Mouse (Mus musculus): Measurements from ENCODE around the gene Unc119. TPM values are rescaled to one million over a fixed set of nuclear protein-coding genes. Genes with fewer than 3 reads are reported as not detected.

Gene Unc119
- total RNA-seq, 2 experiments from 2014 or later = 37.6 to 39.0 TPM

DNA sequence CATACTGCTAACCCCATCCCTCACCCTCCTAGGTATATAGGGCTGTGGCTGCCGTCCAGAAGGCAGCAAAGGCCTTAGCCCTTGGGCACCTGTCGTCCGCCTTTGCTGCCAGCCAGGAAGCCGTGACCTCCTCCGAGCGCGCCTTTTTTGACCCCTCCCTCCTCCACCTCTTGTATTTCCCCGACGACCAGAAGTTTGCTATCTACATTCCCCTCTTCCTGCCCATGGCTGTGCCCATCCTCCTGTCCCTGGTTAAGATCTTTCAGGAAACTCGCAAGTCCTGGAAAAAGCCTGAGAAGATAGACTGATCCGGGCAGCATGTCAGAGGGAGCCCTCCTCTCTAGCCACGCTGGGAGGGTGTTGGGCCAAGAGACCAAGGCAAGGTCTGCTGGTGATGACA is 1.6 kb upstream of the Unc119 start:
- no peak for DNase-seq (ENCODE audit: low spot score in 2 of 2)

DNA sequence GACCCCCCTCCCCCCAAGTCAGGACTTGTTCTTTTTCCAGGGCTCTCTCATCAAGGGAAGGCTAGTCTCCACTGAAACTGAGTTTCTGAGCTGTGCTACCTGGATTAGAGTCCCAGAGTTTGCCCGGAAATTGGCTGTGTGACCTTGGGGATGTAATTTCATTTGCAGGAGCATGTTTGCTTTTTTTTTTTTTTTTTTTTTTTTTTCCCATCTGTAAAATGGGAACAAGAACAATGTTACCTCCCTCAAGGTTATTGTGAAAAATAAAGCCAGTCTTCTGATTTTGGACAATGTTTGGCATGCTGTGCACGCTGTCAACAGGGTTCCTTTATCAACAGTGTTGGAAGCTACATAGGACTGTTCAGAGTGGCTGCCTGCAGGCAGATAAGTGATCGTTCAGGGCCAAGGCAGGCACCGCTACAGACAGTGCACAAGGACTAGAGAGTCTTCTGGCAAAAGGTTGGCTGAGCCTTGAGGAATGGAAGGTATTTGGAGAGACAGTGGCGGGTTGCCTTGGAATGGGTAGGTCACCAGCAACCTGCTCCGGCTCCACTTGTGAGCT is 1.1 kb downstream of the Unc119 start:
- no peak for DNase-seq (ENCODE audit: low spot score in 2 of 2)

DNA sequence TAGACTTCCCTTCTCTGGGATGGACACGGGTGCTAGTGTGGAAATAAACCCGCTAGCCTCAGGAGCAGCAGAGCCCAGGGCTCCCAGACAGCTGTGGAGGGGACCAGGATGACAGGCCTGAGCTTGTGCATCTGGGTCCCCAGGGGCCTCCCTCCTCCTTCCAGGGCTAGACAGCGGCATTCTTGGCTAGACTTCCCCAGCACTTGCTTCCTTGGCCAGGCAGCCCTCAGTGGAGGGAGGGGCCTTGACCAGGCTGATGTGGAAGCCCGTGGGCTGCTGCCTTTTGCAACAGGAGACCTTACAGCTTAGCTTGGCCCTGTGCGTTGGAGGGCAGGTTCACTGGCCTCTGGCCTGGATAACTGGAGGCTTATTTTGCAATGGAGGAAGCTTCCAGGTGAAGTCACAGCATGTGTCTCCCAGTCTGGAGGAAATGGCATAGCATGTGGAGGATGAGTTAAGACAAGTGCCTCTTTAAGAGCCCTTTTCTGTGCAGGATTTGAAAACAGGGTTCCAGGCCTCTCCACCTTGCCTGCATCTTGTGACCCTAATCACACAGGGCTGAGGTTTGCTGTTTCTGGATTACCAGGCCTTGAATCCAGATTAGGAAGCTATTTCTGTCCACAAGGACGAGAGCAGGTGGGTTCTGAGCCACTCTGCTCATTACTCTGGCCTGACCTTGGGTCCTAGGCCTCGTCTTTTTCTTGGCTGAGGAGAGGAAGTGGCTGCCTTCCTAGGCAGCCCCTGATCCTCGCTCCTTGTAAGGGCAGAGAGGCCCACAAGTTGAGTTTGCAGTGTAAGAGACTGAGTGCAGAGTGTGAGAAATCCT is 1.8 kb downstream of the Unc119 start:
- DNase-seq (ENCODE audit: low spot score in 2 of 2) = no peak

DNA sequence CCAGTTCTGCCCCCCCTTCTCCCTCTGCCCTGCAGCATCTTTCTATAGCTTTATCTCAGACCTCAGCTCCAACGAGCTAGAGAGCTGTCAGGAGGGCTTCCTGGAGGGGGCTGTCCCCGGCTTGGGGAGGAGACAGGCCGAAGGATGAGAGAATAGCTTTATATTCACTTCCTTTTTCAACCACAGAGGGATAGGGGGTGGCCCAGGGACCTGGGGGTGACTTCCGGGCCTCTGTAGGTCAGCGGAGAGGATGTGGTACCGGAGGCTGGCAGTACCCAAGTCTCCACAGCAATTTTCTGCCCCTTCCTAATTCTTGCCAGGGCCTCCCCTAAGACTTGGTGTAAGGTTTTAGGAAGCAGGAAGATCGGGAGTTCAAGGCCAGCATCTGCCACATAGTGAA is 2.5 kb downstream of the Unc119 start:
- DNase-seq (ENCODE audit: low spot score in 2 of 2) = no peak

DNA sequence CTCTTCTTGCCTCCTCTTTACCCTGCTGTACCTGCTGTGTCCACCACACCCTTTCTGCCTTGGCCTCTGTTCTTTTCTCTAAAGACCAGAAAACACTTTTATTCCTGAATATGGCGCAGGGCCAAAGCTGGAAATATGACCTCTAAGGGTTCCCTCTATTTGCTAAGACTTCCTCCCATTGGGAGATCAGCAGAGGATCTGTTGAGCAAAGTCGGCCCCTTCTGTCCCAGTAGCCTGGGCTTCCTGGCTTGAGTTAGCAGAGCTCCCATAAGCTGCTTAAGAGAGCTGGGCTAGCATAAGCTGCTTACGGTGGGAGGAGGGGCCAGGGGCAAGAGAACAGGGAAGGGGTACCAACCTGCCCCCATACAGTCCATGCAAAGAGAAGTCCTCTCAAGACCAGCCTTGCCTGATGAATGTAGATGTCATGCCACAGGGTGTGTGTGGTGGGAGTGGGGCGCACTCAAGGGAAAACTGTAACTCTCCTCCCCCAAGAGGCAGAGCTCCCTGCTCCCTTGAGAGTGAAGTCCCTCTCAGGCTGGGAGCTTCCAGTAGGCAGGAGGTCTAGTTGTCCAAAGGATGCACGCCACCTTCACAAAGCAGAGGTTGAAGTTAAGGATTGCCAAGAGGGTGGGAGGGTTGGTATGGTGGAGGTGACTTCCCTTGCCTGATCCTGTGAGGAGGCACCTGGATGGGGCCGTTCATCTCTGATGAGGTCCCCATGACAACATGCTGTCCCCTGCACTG is 3.2 kb downstream of the Unc119 start:
- no peak for DNase-seq (ENCODE audit: low spot score in 2 of 2)

DNA sequence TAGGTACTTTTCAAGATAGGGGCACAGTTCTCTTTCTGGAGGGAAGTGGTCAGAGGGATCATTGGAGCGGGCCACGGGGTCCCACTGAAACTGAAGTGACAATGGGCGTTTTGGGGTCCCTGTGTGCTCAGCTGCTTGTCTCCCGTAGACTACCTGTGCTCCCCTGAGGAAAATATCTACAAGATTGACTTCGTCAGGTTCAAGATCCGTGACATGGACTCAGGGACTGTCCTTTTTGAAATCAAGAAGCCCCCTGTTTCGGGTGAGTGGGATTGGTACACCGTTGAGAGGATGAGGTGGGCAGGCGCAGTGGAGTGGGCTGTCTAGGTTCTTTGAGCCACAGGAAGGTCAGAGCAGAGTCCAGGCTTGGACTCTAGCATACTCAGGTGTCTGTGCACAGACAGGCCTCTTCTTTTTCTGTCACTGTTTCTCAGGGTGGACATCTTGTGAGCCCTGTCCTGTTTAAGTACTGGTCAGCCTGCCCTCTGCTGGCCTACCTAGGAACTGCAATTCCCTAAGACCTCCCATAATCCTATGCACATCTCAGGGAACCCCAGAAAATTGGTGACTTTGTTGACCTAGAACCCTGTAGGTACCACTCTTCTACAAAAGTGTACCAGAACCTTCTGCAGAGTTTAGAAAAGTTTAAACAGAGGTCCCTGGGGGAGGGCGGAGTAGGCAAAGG is 3.9 kb downstream of the Unc119 start:
- peak; percentile 77 to 78 for DNase-seq (ENCODE audit: low spot score in 2 of 2)

DNA sequence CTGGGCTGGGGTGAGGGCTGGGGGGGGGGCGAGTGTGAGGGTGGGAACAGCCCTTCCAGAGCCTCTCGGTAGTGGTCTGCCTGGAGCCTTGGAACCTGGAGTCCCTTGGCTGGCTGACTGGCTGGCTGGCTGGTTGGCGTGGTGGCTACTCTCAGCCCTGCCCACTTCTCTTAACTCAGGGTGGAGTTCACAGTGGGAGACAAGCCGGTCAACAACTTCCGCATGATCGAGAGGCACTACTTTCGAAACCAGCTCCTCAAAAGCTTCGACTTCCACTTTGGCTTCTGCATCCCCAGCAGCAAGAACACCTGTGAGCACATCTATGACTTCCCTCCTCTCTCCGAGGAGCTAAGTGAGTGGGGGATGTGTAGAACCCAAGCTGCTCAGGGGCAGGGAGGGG is 4.6 kb downstream of the Unc119 start:
- no peak for DNase-seq (ENCODE audit: low spot score in 2 of 2)

DNA sequence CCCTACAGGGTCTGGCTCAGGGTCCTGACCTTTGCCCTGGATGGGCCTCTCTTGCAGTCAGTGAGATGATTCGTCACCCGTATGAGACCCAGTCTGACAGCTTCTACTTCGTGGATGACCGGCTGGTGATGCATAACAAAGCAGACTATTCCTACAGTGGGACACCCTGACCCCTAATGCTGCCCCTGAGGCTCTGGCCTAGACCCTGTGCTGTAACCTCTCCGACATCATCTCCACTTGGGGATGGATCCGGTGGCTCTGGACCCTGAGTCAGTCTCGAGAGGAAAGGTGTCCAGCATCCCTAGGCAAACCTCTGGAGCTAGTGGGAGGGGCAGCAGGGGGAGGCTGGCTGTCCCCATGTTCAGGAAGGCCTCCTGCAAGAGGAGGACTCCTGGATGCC is 5.2 kb downstream of the Unc119 start:
- DNase-seq (ENCODE audit: low spot score in 2 of 2) = no peak

DNA sequence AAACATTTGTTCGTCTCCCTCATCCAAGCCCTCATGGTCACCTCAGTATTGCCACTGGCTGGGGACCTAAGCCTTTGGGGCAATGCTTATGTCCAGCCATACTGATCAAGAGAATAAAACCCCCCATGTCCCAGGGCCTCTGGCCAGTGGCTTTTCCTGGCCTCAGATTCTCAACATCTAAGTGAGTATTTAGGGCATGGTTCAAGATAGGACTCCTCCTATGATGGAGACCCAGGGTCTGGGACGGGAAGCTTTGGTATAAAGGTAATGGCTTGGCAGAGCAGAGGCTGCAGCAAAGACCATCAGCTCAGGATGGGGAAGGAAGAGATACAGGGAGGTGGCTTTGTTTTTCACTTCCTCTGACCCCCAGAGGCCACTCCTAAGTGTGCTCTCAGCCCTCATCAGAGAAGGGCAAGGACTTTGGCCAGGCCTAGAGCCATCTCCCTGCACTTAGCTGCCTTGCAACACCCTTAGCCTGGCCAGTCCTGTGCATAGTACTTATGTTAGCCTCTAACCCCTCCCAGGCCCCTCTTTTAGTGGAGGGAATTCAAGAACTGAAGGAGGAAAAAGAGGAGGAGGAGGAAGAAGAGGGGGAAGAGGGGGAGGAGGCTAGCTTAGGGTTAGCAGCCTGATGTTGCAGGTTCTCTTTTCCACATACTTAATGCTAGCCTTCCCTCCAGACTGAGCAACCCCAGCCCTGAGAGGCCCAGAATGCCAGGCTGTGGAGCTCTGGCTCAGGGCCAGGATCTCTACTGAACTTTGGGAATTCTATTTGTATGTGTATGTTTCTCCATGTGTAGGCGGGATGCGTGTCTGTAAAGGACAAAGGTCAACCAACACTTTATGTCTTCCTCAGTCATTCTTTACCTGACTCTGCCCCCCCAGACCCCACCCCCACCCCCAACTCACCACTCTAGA is 6.4 kb downstream of the Unc119 start:
- no peak for DNase-seq (ENCODE audit: low spot score in 2 of 2)

DNA sequence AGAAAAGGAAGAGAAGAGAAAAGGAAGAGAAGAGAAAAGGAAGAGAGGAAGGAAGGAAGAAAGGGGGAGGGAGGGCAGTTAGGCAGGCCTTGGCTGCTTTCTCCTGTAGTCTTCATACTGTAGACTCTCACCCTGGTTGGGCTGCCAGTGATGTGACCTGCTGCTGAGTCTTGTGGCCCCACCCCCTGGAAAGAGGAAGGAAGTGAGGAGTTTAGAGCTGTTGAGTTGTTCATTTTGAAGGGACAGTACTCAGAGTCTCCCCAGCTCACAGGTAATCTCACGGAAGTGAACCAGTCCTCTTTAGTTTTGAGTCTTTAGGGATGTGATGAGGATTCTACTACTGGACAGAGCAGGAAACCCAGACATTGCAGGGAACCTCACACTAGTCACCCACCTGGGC is 9.8 kb downstream of the Unc119 start:
- DNase-seq (ENCODE audit: low spot score in 2 of 2) = no peak

DNA sequence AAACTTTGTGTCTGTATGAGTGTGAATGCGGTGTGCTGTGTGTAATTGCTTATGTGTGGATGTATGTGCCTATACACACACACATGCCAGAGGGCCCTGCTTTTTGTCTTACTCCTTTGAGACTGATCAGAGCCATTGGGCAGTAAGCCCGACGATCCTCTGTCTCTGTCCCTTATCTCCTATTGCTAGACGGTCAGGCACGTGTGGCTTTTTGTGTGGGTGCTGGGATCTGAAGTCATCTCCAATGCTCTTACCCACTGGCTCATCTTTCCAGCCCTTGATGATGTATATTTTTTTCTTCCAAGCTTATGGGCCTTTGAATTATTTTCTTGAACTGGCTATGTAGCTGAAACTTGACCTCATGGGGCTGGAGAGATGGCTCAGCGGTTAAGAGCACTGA is 11.6 kb downstream of the Unc119 start:
- DNase-seq (ENCODE audit: low spot score in 2 of 2) = no peak

DNA sequence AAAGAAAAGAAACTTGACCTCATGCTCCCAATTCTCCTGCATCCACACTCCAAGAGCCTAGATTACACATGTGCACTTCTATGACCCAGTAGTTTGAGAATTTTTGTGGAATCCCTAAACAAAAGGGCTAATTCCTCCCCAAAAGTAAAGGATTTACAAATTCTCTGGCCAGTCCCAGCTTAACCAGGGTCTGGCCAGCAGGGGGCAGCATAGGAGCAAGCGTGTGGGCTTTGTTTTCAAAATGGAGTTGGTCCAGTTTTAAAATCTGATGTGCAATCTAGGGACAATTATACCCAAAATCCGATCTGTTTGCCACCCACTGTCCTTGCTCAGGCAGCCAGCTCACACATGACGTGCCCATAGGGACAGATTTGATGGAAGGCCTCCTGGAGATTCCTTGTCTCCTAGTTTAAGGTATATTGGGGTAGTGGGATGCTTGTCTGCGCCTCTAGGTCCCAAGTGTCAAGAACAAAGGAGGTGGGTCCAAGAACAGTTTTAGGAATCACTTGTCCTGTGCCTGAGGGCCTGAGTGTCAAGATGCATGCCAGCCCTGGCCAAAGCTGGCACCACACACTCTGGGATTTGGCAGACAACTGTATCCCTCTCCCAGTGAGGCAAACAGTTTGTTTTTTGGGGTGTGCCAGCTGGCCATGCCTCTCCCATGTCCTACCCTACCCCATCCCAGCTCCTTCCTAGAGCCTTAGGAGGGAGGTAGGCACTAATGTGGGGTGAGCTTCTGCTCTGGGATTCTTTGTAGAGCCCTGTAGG is 12.4 kb downstream of the Unc119 start:
- peak; percentile 83 to 84 for DNase-seq (ENCODE audit: low spot score in 2 of 2)

DNA sequence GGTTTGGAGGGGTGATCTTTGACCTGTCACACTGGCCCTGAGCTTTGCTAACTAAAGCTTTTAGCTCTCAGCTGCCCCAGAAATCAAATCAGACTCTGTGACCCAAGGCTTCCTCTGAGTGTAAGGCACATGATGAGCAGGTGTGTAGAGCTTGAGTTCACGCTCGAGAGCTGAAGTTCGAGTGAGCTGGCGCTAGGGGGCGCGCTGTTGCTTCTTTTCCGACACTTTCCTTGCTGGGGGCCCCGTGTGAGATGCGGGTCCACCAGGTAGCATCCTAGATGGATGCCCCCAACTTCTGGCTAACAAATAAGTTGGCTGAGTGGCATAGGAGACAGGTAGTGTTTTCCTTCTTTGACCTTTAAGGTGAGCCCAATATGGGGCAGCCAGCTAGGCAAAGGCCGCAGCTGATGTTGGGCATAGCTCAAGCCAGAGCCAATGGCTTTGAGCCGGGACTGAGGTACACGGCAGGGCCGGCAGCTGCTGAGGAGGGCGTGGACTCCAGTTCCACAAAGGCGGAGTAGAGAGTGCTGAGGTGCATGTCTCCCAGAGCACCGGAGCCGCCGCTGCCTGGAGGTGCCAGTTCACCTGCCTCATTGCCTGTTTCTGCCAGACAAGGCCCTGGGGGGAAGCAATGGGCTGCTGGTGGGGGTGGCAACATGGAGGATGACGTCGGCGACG is 15.2 kb downstream of the Unc119 start:
- DNase-seq (ENCODE audit: low spot score in 2 of 2) = peak; percentile 46 to 61

DNA sequence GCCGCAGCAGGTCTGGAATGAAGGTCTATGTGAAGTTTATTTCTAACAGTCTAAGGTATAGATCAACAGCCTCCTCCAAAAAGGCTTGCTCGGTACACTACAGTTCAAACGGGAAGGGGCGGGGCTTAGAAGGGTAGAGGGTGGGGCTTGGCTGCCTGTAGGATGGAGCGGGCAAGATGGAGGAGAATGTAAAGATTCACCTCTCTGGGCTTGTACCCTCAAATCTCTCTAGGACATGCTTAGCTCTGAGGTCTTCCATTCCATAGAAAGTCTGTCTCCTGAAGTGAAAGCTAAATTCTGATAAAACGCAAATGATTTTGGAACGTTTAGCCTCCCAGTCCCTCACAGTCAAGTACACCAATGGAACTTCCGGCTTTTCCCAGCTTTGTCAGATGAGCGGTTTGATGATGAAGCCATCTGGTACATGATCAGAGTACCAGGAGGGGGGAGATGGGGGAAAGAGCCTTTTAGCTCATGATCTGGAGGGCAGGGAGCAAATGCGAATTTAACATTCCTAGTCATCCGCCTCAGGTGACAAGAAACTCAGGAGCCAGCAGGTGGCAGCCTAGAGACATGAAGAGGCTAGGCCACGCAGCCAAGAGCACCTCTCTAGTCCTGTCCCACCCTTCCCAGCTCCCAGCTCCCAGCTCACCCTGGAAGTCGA is 17.0 kb downstream of the Unc119 start:
- peak; percentile 77 to 84 for DNase-seq (ENCODE audit: low spot score in 2 of 2)

DNA sequence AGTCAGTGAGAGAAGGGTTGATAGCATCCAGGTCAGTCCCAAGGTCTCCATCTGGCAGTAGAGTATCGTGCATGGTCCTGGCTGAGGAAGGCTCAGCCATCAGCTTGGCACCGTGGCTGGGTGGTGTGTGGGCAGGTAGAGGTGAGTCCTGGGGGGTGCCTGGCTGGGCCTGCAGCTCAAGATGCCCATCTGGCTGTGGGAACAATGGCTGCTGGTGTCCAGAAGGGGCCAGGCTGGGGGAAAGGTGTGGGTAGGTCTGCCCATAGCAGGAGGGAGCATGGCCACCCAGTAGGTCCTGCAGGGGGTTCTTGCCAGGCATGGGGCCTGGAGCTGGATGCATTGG is 17.5 kb downstream of the Unc119 start:
- no peak for DNase-seq (ENCODE audit: low spot score in 2 of 2)

DNA sequence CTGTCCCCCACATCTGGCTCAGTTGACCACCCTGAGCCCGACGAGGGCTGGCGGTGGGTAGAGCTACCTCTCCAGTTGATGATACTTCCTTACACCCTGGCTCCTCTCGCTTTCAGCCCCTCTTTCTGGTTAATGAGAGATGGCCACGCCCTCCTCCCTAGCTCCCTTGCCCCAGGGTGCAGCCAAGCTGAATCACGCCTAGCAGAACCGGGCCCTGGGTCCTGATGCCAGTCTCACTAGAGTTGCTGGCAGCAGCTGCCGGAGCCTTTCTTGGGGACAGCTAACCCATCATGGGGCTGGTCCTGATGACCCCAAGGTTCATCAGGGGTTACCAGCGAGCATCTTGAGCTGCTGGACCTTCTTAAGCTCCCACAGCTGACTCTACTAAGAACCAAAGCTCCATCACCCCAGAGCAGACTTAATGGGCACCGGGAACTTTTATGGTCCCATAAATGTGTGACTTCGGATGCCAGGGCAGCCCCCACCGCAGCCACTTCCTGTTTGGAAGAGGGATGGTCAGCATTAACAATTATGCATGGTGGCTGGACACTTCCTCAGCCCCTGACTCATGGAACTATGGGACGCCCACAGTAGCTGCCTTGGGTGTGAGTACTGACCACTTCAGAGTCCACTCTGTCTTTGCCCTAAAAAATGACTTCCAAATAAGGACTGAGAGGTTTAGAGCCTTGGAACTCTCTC is 20.2 kb downstream of the Unc119 start:
- DNase-seq (ENCODE audit: low spot score in 2 of 2) = no peak

DNA sequence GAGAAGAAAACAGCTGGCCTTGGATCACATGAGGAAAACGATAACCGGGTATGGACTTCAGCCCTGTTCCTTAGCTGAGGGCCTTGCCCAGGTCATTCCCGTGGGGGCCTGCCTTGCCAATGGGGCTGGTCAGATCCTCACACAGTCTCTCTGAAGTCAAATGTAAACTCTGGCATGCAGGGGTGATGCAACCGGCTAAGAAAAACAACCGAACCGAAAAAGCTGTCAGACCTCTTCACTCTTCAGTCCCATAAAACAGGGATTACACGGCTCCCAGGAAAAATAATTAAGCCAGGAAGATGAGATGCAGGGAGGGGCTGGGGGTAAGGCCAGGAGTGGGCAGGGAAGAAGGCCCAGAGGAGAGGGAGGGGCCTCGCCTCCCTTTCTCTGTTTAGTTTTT is 20.8 kb downstream of the Unc119 start:
- DNase-seq (ENCODE audit: low spot score in 2 of 2) = no peak

All from layer of hippocampus, postnatal 10 days (tissue).